Mouse (Mus musculus): Measurements from ENCODE around the gene Arsa. TPM values are rescaled to one million over a fixed set of nuclear protein-coding genes. Genes with fewer than 3 reads are reported as not detected.
"Not testable (repeated sequence)": the region's sequence is repeated elsewhere in the genome, so short reads cannot be mapped to it uniquely, and the experiment has no call there.

The Arsa gene
- polyA plus RNA-seq, 1 experiment from 2014 or later = 15.6 TPM

DNA sequence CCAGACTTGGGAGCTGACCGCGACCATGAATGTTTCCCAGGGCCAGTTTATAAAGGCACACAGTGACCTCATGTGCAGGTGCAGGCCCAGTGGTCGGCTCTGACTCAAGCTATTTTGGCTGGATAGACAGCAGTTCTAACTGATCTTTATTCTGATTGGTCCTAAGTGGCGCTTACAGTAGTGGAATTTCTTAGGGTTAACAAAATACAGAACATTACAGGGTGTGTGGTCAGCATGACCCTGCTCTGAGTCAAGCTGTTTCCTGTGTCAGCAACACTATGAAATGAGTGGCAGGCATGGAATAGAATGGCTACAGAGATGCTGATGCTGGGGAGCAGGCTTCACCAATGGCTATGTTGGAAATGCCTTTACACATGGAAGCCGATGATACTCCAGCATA lies 41.3 kb downstream of the Arsa start:
- Histone ChIP-seq H3K36me3 (no peaks in the 10 kb centered on the region), H3K4me2 (replicated peaks) (no peak overlapping the region), H3K27me3 (replicated peaks) (no peaks in the 10 kb centered on the region), H3K4me3 (no peak overlapping the region), H3K27ac (no peak overlapping the region), H3K9ac (no peak overlapping the region), H3K9me3 (no peaks in the 10 kb centered on the region), H3K4me1 (no peaks in the 10 kb centered on the region)
- 89% methylated on average over 5 of the region's 5 CpGs for WGBS
- no peak for ATAC-seq (ENCODE audit: low FRiP score, low read depth)

DNA sequence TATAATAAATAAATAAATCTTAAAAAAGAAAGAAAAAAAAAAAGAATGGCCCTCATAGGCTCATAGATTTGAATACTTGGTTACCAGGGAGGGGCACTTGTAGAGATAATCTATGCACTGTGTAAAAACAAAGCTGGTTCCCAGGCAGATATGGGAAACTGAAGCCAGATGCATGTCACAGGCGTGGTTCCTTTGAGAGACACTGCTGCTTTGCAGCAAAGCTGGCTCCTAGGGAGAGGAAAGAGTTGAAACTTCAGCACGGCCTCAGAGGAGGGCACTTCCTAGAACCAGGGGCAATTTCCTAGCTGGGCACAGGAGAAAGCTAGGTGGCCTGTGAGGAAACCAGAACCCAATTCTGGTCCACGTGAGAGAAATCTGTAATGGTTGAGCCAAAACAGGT lies 43.1 kb downstream of the Arsa start:
- WGBS = 78% methylated on average over 3 of the region's 3 CpGs
- Histone ChIP-seq H3K4me3 (no peak overlapping the region), H3K4me2 (replicated peaks) (no peak overlapping the region), H3K9me3 (no peaks in the 10 kb centered on the region), H3K4me1 (0 out of 2 replicates have a peak, but pooled peaks cover 3% of the 10 kb centered on the region), H3K27ac (no peak overlapping the region), H3K36me3 (no peaks in the 10 kb centered on the region), H3K9ac (no peak overlapping the region), H3K27me3 (replicated peaks) (no peaks in the 10 kb centered on the region)
- no peak for ATAC-seq (ENCODE audit: low FRiP score, low read depth)

DNA sequence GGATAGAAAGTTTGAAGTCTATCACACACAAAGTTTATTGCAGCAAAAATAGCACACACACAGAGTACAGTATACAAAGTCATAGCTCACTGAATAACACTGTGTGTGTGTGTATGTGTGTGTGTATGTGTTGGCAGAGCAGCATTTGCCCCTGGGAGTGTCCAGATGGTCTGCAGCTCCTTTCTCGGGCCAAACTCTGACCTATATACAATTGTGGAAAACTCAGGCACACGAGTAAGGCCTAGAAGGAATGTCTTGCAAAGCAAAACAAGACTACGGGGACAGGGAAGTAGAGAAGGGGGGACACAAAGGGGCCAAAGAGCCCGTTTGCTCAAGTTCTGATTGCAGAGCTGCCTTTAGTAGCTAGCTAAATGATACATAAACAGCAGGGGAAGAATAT lies 44.3 kb downstream of the Arsa start:
- no peaks in the 10 kb centered on the region for H3K36me3 ChIP-seq
- H3K9me3 ChIP-seq = no peaks in the 10 kb centered on the region
- H3K27me3 ChIP-seq (replicated peaks) = no peaks in the 10 kb centered on the region
- H3K4me3 ChIP-seq = no peak overlapping the region
- H3K4me2 ChIP-seq (replicated peaks) = no peak overlapping the region
- peaks cover 12% of the 10 kb centered on the region; the same call in 1 of the 2 replicates for H3K4me1 ChIP-seq
- WGBS = 82% methylated on average over 4 of the region's 4 CpGs
- H3K27ac ChIP-seq = no peak overlapping the region
- no peak overlapping the region for H3K9ac ChIP-seq
- ATAC-seq (ENCODE audit: low FRiP score, low read depth) = no peak

DNA sequence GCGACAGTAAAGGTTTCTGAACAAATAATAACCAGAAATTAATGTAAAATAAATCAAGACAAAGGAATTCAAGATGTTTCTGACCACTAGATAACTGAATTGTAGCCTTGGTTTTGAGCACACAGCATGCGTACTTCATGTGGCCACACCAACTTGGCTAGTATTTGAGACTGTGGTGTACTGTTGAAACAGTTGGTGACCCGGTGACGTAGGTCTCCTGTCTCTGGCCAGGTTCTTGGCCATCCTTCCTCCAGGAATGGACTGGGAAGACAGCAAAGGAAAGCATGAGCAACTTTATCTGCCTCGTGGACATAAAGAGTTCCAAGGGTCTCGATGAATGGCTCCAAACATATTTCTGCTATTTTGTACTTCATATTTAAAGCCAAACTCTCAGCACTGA lies 45.4 kb downstream of the Arsa start:
- no peak overlapping the region for H3K27ac ChIP-seq
- ATAC-seq (ENCODE audit: low FRiP score, low read depth) = no peak
- H3K27me3 ChIP-seq (replicated peaks) = no peaks in the 10 kb centered on the region
- WGBS = 93% methylated on average over 6 of the region's 6 CpGs
- H3K9ac ChIP-seq = no peak overlapping the region
- H3K9me3 ChIP-seq = no peaks in the 10 kb centered on the region
- H3K36me3 ChIP-seq = peaks cover 11% of the 10 kb centered on the region
- H3K4me3 ChIP-seq = no peak overlapping the region
- H3K4me2 ChIP-seq (replicated peaks) = no peak overlapping the region
- peaks cover 12% of the 10 kb centered on the region; the same call in 1 of the 2 replicates for H3K4me1 ChIP-seq

DNA sequence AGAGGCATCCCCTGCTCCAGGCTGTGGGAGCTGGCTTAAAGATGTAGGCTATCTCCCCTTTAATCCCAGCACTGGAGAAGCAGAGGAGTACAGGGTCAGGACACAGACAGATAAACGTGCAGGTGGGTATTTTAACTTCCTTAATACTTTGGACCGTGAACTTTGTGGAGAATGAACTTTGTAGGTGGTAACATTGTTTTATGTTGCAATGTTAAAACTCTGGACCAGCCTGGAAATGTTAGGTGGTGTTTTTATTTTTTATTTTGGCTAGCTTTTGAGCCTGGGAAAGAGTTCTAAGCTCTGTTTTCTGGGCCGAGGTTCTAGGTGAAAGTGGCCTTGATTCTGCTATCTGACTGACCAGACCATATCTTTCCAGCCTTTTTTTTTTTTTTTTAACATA lies 46.0 kb downstream of the Arsa start:
- peaks cover 16% of the 10 kb centered on the region for H3K36me3 ChIP-seq
- peaks cover 12% of the 10 kb centered on the region; the same call in 1 of the 2 replicates for H3K4me1 ChIP-seq
- no peaks in the 10 kb centered on the region for H3K27me3 ChIP-seq (replicated peaks)
- ATAC-seq (ENCODE audit: low FRiP score, low read depth) = no peak
- no peak overlapping the region for H3K4me2 ChIP-seq (replicated peaks)
- no peak overlapping the region for H3K4me3 ChIP-seq
- no peak overlapping the region for H3K9ac ChIP-seq
- no peaks in the 10 kb centered on the region for H3K9me3 ChIP-seq
- H3K27ac ChIP-seq = no peak overlapping the region
- 89% methylated on average over 3 of the region's 3 CpGs for WGBS

DNA sequence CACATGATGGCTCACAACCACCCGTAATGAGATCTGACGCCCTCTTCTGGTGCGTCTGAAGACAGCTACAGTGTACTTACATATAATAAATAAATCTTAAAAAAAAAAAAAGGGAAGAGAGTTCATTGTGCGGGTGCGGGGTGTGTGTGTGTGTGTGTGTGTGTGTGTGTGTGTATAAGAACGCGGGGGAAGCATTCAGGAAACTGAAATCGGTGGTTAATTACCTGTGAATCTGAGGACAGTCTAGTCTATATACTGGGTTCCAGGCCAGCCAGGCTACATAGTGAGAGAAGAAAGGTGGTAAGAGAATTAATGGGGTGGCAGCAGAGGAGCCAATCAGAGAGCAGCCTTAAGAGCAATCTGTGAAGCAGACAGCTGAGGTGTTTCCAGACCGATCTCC lies 46.5 kb downstream of the Arsa start:
- Histone ChIP-seq H3K36me3 (peaks cover 21% of the 10 kb centered on the region), H3K4me1 (peaks cover 12% of the 10 kb centered on the region; the same call in 1 of the 2 replicates), H3K4me2 (replicated peaks) (peak overlapping the region; percentile 88; the same call in 1 of the 2 replicates)
- not testable (repeated sequence) for ATAC-seq (ENCODE audit: low FRiP score, low read depth); H3K4me3 ChIP-seq; H3K27me3 ChIP-seq (replicated peaks); H3K27ac ChIP-seq; H3K9ac ChIP-seq; H3K9me3 ChIP-seq
- 83% methylated on average over 9 of the region's 9 CpGs for WGBS

DNA sequence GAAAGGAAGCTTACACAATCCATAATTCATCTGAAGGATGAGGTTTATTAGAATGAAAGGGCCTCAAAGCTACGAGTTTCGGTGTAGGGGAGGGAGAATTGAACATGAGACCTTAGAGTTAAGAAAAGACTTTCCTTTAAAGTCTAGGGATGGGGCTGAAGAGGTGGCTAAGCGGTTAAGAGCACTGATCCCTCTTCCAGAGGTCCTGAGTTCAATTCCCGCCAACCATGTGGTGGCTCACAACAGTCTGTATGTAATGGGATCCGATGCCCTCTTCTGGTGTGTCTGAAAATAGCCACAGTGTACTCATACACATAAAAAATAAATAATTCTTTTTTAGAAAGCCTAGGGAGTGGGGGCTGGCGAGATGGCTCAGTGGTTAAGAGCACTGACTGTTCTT lies 46.9 kb downstream of the Arsa start:
- H3K36me3 ChIP-seq = peaks cover 23% of the 10 kb centered on the region
- H3K27me3 ChIP-seq (replicated peaks) = no peaks in the 10 kb centered on the region
- peak overlapping the region; percentile 71 for H3K4me3 ChIP-seq
- peak overlapping the region; percentile 88 for H3K4me2 ChIP-seq (replicated peaks)
- peak overlapping the region; percentile 73 for H3K9ac ChIP-seq
- H3K27ac ChIP-seq = peak overlapping the region; percentile 94; the same call in 1 of the 2 replicates
- no peak for ATAC-seq (ENCODE audit: low FRiP score, low read depth)
- no peaks in the 10 kb centered on the region for H3K9me3 ChIP-seq
- peaks cover 12% of the 10 kb centered on the region; the same call in 1 of the 2 replicates for H3K4me1 ChIP-seq
- WGBS = 49% methylated on average over 6 of the region's 6 CpGs

DNA sequence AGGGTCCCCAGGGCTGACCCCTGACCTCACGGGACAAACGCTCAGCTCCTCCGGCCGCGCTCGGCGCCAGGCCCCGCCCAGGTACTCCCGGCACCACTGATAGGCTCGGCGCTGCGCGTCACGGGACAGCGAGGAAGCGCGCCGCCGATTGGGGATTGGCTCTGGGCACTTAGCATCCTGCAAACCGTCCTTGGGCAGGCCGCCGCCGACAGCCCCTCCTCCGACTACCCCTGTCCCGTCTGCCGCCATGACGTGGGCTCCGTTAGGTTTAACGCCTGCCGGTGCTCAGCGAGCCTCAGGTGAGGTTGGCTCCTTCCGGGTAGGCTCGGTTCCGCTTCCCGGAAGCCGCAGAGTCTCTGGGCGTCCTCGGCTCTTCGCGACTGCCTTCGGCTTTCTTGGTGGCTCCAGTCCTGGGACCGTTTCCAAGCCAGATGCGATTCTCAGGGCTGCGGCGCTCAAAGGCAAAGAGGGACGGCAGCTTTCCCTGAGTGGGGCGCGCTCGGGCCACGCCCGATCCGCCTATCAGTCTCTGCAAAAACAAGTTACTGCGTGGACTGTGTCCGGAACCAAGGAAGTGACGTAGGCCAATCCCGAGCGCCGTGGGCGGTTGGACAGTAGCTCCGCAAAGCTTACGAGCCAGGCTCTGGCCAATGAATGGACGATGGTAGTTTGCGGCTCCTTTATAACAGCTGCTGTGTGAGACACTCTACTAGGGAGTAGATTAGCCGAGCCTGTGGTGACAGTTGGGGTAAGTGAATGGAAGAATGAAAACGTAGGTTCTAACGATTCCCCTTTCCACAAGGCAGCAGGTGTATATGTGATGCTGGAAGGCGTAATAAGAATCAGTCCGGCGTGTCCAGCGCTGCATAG lies 47.6 kb downstream of the Arsa start, which contains the start of the genes C730034F03Rik, Gm44502 and Chkb:
C730034F03Rik (plus strand) TSS at position 238 of the 870 bp plus-strand sequence.
Gm44502 (minus strand) TSS at position 345 of the 870 bp plus-strand sequence.
Chkb (minus strand) TSS at position 557 of the 870 bp plus-strand sequence.
- ATAC-seq (ENCODE audit: low FRiP score, low read depth) = peak; percentile 96
- H3K4me2 ChIP-seq (replicated peaks) = peak within 1 kb of the TSS; percentile 88
- WGBS = under 1% methylated on average over 70 of the region's 70 CpGs

DNA sequence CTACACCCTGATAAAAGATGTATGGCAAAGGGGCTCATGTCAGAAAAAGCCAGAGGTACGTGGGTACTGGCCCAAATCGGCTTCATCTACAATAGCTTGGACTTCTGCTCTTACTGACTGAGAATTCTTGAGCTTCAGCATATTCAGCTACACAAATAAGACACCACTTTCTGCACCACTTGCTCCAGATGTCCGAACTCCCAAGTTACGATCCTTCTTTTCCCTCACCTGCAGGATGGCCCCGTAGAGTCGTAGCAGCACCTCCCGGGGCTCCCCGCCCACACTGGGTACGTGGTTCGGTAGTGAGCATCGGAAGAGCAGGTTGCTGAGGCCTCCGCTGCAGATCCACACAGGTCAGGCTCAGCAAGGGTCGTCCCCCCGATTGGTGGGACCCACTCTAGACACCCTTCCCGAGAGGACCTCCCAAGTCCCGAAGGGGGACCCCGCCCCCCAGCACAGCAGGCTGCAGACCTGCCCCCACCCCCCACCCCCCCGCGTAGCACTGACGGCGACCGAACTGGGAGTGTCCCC lies 48.3 kb downstream of the Arsa start:
- Histone ChIP-seq H3K4me3 (peak overlapping the region; percentile 71), H3K36me3 (peaks cover 28% of the 10 kb centered on the region), H3K4me1 (peaks cover 12% of the 10 kb centered on the region; the same call in 1 of the 2 replicates), H3K27ac (0 out of 2 replicates have a peak overlapping the region, but pooled peaks have one; percentile 94), H3K4me2 (replicated peaks) (peak overlapping the region; percentile 88), H3K27me3 (replicated peaks) (no peaks in the 10 kb centered on the region), H3K9ac (peak overlapping the region; percentile 73), H3K9me3 (no peaks in the 10 kb centered on the region)
- ATAC-seq (ENCODE audit: low FRiP score, low read depth) = peak; percentile 49
- WGBS = 3% methylated on average over 22 of the region's 22 CpGs

More for the DNA sequence above, 47.6 kb downstream of the Arsa start, which contains the start of the genes C730034F03Rik, Gm44502 and Chkb:
- peak within 1 kb of the TSS; percentile 71 for H3K4me3 ChIP-seq
- no peaks in the 10 kb centered on the region for H3K27me3 ChIP-seq (replicated peaks)
- peaks cover 26% of the 10 kb centered on the region for H3K36me3 ChIP-seq
- H3K9ac ChIP-seq = peak within 1 kb of the TSS; percentile 73
- no peaks in the 10 kb centered on the region for H3K9me3 ChIP-seq
- peak within 1 kb of the TSS; percentile 94 for H3K27ac ChIP-seq
- peaks cover 12% of the 10 kb centered on the region; the same call in 1 of the 2 replicates for H3K4me1 ChIP-seq

DNA sequence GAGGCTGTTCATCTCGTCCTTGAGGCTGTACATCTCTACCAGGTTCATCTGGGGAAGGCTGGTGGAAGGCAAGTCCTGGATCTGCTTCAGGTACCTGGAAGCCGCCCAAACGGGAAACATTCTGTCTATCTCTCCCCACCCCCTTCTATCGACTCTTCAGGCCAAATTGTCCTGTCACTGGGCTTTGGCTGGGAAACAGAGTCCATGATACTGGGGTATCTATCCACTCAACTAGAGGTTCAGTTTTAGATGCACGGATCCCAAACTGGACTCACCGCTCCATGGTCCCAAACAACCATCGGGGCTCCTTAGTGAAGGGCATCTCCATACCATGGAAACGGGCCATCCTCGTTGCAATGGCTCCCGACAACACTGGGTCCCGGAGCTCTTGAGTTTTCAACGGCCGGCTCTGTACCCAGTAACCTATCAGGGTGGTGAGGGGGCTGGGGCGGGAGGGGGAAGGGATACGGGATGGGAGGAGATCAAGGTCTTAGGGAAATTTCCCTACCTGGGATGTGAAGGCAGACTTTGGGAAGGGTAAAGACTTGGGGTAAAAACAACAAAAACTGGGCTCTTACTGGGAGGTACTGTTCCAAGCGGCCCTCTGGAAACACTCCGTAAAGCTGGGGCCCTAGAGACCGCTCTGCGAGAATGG lies 49.0 kb downstream of the Arsa start:
- no peak for ATAC-seq (ENCODE audit: low FRiP score, low read depth)
- Histone ChIP-seq H3K4me2 (replicated peaks) (peak overlapping the region; percentile 88), H3K36me3 (peaks cover 29% of the 10 kb centered on the region), H3K4me3 (peak overlapping the region; percentile 71), H3K4me1 (peaks cover 12% of the 10 kb centered on the region; the same call in 1 of the 2 replicates), H3K27me3 (replicated peaks) (no peaks in the 10 kb centered on the region), H3K27ac (no peak overlapping the region), H3K9me3 (no peaks in the 10 kb centered on the region), H3K9ac (peak overlapping the region; percentile 73)
- 81% methylated on average over 19 of the region's 19 CpGs for WGBS

DNA sequence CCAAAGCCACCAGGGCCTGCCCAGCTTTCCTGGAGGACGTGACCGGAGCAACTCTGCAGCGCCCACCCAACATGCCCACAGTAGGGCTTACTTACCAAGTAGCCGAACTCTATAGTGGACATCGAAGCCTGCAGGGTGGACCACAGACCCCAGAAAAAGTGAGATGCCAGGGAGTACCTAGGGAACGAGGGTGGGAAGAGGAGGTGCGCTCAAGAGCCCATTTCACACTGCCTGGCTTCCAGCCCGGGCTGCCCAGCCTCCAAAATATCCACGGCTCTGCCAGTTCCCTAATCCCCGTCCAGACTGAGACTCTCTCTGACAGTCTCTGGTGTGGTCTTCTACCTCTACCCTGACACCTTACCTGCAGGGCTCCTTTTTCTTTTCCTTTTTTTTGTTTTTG lies 50.5 kb downstream of the Arsa start:
- Histone ChIP-seq H3K4me3 (no peak overlapping the region), H3K4me1 (peaks cover 12% of the 10 kb centered on the region; the same call in 1 of the 2 replicates), H3K27ac (no peak overlapping the region), H3K4me2 (replicated peaks) (no peak overlapping the region), H3K27me3 (replicated peaks) (no peaks in the 10 kb centered on the region), H3K9me3 (no peaks in the 10 kb centered on the region), H3K9ac (no peak overlapping the region), H3K36me3 (peaks cover 36% of the 10 kb centered on the region)
- WGBS = 92% methylated on average over 10 of the region's 10 CpGs
- no peak for ATAC-seq (ENCODE audit: low FRiP score, low read depth)

DNA sequence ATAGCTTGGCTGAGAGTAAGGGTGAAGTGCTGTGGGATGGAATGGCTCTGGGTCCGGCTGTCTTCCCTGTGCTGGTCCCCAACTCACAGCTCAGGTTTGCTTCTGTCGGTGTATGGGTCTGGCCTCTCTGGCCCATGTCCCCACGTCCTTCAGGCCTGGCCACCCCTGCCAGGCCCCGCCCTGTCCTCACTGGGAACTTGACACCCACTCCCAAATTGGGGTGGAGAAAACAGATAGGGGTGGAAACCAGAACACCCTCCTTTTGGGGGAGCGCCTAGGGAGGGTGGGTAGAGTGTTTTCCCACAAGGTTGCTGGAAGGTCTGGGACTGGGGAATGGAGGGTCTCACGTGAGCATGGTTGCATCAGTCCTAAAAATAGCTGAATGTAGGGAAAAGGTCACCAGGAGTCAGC lies 51.5 kb downstream of the Arsa start, which contains the start of gene Cpt1b:
Cpt1b (minus strand) TSS at position 153 of the 411 bp plus-strand sequence.
- ATAC-seq (ENCODE audit: low FRiP score, low read depth) = no peak
- Histone ChIP-seq H3K4me2 (replicated peaks) (peak within 1 kb of the TSS; percentile 5; the same call in 1 of the 2 replicates), H3K4me3 (no peak within 1 kb of the TSS), H3K36me3 (peaks cover 36% of the 10 kb centered on the region), H3K27me3 (replicated peaks) (no peaks in the 10 kb centered on the region), H3K4me1 (peaks cover 12% of the 10 kb centered on the region; the same call in 1 of the 2 replicates), H3K9me3 (no peaks in the 10 kb centered on the region), H3K9ac (no peak within 1 kb of the TSS), H3K27ac (no peak within 1 kb of the TSS)
- 26% methylated on average over 6 of the region's 6 CpGs for WGBS

Measured in neural tube, embryonic 12.5 days (tissue).